Mouse (Mus musculus): ENCODE measurements around the gene Fbln2. TPM values are rescaled to one million over a fixed set of nuclear protein-coding genes. Genes with fewer than 3 reads are reported as not detected.

Gene Fbln2
- polyA plus RNA-seq, 1 experiment from 2014 or later = 200 TPM

DNA sequence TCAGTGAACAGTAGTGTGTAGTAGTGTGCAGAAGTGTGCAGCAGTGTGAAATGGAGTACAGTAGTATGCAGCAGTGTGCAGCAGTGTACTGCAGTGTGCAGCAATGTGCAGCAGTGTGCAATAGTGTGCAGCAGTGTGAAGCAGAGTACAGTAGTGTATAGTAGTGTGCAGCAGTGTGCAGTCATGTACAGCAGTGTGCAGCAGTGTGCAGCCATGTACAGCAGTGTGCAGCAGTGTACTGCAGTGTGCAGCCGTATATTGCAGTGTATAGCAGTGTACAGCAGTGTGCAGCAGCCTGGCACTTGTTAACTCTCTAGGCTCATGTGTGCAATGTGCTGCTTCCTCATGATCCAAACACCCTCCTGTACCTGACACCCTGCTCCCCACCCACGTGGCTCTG is 13.8 kb upstream of the Fbln2 start:
- Histone ChIP-seq H3K9me3 (0 out of 2 replicates have a peak, but pooled peaks cover 4% of the 10 kb centered on the region), H3K9ac (no peak overlapping the region), H3K4me3 (no peak overlapping the region), H3K4me2 (replicated peaks) (no peak overlapping the region), H3K36me3 (no peaks in the 10 kb centered on the region), H3K4me1 (peaks cover 41% of the 10 kb centered on the region), H3K27ac (0 out of 2 replicates have a peak overlapping the region, but pooled peaks have one; percentile 30), H3K27me3 (no peaks in the 10 kb centered on the region)
- WGBS = 56% methylated on average over 2 of the region's 2 CpGs
- peak; percentile 42; the same call in 1 of the 2 replicates for ATAC-seq (ENCODE audit: insufficient number of reproducible peaks, insufficient read depth, low FRiP score, low TSS enrichment)

DNA sequence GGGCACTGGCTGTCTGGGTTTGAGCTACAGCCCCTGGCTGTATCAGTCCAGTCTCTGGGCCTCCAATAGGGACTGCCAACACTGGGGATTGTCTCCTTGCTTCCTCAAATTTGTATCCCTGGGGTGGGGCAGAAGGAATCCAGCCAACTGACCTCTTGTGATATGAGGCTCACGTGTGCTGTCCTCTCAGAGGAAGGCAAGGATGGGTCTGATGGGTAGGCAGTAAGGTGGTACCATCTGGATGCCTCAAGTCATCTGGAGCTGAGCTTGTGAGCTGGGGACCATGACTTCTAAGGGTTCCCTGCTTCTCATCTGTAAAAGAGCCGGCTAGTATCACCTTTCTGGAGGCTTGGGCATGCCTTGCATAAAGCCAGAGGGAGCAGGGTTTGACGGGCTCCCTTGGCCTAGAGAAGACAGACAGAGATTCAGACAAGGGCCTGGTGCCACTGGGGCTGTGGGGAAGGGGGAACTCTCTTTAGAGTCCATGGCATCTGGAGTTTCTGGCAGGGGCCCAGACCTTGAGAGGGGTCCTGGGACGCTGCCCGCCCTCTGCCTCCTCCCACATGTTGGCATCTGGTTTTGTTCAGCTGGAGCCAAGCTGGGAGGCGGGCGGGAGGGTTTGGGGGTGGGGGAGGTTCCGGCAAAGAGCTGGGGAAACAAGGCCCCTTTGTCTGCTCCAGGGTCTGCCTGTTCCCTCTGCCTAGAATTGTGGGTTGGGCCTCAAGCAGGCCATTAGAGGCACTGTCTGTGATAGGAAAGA is 11.6 kb upstream of the Fbln2 start:
- no peaks in the 10 kb centered on the region for H3K27me3 ChIP-seq
- no peak overlapping the region for H3K4me3 ChIP-seq
- WGBS = 11% methylated on average over 8 of the region's 8 CpGs
- peak overlapping the region; percentile 96 for H3K27ac ChIP-seq
- peak overlapping the region; percentile 4; the same call in 1 of the 2 replicates for H3K9ac ChIP-seq
- H3K36me3 ChIP-seq = no peaks in the 10 kb centered on the region
- H3K9me3 ChIP-seq = 0 out of 2 replicates have a peak, but pooled peaks cover 4% of the 10 kb centered on the region
- ATAC-seq (ENCODE audit: insufficient number of reproducible peaks, insufficient read depth, low FRiP score, low TSS enrichment) = peak; percentile 78
- H3K4me2 ChIP-seq (replicated peaks) = peak overlapping the region; percentile 1; the same call in 1 of the 2 replicates
- H3K4me1 ChIP-seq = peaks cover 42% of the 10 kb centered on the region

DNA sequence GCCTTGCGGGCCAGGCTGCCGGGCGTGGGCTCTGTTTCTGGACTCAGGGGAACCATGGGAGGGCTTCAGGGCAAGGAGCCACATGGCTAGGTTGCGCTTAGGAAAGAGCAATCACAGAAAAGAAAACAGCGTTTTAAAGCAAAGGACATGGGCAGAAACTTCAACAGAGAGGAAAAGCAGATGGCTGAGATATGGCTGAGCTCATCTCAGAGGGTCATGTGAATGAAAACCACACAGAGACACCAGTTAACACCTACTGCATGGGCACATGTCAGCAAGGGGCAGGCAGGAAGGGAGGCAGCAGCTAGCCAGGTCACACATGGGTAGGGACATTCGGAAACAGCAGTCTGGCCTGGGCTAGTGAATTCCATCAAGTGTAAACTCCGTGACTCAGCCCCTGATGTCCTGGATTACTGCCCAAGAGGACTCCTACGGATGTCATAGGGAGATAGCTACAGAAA is 10.3 kb upstream of the Fbln2 start:
- no peaks in the 10 kb centered on the region for H3K36me3 ChIP-seq
- peaks cover 42% of the 10 kb centered on the region for H3K4me1 ChIP-seq
- H3K4me3 ChIP-seq = no peak overlapping the region
- peak overlapping the region; percentile 96 for H3K27ac ChIP-seq
- H3K9me3 ChIP-seq = 0 out of 2 replicates have a peak, but pooled peaks cover 4% of the 10 kb centered on the region
- H3K9ac ChIP-seq = no peak overlapping the region
- no peaks in the 10 kb centered on the region for H3K27me3 ChIP-seq
- WGBS = 76% methylated on average over 8 of the region's 8 CpGs
- no peak for ATAC-seq (ENCODE audit: insufficient number of reproducible peaks, insufficient read depth, low FRiP score, low TSS enrichment)
- no peak overlapping the region for H3K4me2 ChIP-seq (replicated peaks)

DNA sequence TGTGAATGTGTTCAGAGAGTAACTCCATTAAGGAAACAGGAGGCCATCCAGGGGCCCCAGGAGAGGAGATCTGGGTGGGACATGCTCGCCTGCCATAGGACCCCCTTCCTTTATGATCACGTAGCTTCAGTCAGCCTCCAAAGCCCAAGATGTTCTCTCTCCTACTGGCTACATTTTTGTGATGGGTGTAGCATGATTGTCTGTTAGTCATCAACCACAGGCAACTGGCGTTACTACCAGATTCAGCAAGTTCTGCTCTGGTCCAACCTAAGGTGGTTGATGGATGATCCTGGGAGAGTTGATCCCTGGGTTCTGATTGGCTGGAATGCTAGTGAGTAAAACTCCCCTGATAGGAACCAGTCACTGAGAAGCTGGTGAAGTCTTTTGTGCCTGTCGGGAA is 9.7 kb upstream of the Fbln2 start:
- no peak overlapping the region for H3K4me2 ChIP-seq (replicated peaks)
- H3K27ac ChIP-seq = no peak overlapping the region
- 86% methylated on average over 4 of the region's 4 CpGs for WGBS
- 0 out of 2 replicates have a peak, but pooled peaks cover 4% of the 10 kb centered on the region for H3K9me3 ChIP-seq
- ATAC-seq (ENCODE audit: insufficient number of reproducible peaks, insufficient read depth, low FRiP score, low TSS enrichment) = no peak
- no peak overlapping the region for H3K9ac ChIP-seq
- H3K4me3 ChIP-seq = no peak overlapping the region
- no peaks in the 10 kb centered on the region for H3K27me3 ChIP-seq
- H3K4me1 ChIP-seq = peaks cover 42% of the 10 kb centered on the region
- H3K36me3 ChIP-seq = no peaks in the 10 kb centered on the region

DNA sequence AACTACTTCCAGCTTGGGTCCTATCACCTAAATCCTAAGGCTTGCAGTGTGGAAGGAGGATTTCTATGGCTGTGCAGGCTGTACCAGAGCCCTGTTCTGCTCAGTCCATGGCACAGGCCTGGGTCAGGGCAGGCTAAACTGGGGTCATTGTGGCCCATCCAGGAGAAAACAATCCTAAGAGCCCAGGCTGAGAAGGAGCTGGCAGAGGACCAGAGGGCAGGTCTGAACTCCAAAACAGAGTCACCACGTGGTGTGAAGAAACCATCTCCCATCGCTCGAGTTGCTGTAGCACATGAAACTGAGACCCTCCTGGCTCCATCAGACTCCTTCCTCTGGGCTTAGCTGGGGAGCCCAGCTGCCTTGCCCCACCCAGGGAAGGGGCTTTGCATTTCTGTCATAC is 6.9 kb upstream of the Fbln2 start:
- Histone ChIP-seq H3K9ac (no peak overlapping the region), H3K36me3 (no peaks in the 10 kb centered on the region), H3K27ac (no peak overlapping the region), H3K4me2 (replicated peaks) (no peak overlapping the region), H3K4me1 (peaks cover 46% of the 10 kb centered on the region), H3K4me3 (no peak overlapping the region), H3K27me3 (no peaks in the 10 kb centered on the region), H3K9me3 (no peaks in the 10 kb centered on the region)
- ATAC-seq (ENCODE audit: insufficient number of reproducible peaks, insufficient read depth, low FRiP score, low TSS enrichment) = no peak
- 76% methylated on average over 3 of the region's 3 CpGs for WGBS

DNA sequence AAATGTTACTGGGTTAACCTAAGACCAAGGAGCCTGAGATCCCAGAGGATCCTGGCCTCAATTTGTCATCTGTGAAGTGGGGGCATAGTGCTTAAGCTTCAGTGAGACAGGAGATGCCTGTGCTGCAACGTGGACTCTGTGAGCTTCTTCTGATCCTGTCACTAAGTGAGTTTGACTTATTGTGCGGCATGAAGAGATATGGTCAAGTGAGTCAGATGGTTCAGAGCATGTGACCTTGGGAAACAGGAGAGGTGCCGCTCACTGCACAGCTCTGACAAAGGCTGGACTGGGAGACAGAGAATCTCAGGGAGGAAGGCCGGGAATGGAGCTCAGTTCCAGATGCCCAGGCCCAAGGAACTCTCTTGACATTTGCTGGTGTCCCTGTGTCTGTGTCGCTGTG is 6.5 kb upstream of the Fbln2 start:
- H3K4me3 ChIP-seq = no peak overlapping the region
- no peaks in the 10 kb centered on the region for H3K9me3 ChIP-seq
- H3K36me3 ChIP-seq = no peaks in the 10 kb centered on the region
- no peak for ATAC-seq (ENCODE audit: insufficient number of reproducible peaks, insufficient read depth, low FRiP score, low TSS enrichment)
- H3K4me1 ChIP-seq = peaks cover 46% of the 10 kb centered on the region
- no peak overlapping the region for H3K27ac ChIP-seq
- no peak overlapping the region for H3K9ac ChIP-seq
- no peak overlapping the region for H3K4me2 ChIP-seq (replicated peaks)
- WGBS = 78% methylated on average over 5 of the region's 5 CpGs
- H3K27me3 ChIP-seq = no peaks in the 10 kb centered on the region

DNA sequence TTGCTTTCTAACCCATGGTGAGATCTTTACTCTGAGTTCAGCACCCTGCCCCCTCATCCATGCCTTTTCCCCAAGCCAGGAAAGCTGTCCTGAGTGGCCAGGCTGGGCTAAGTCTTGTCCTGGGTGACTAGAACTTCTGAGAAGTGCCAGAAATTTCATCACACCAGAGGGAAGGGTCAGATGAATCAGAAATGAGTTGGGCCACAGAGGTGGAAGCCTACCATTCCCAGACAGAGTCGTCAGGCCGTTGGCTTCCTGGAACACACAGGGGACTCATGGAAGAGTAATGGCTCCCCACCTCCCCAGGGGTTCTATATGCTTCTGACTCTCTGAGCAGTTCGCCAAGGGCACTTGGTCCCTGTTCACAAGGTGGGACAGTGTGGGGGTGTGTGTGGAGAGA is 4.8 kb upstream of the Fbln2 start:
- no peaks in the 10 kb centered on the region for H3K9me3 ChIP-seq
- no peak for ATAC-seq (ENCODE audit: insufficient number of reproducible peaks, insufficient read depth, low FRiP score, low TSS enrichment)
- H3K27me3 ChIP-seq = no peaks in the 10 kb centered on the region
- WGBS = 73% methylated on average over 3 of the region's 3 CpGs
- no peaks in the 10 kb centered on the region for H3K36me3 ChIP-seq
- no peak overlapping the region for H3K4me2 ChIP-seq (replicated peaks)
- H3K9ac ChIP-seq = no peak overlapping the region
- peaks cover 29% of the 10 kb centered on the region for H3K4me1 ChIP-seq
- H3K27ac ChIP-seq = no peak overlapping the region
- H3K4me3 ChIP-seq = no peak overlapping the region

DNA sequence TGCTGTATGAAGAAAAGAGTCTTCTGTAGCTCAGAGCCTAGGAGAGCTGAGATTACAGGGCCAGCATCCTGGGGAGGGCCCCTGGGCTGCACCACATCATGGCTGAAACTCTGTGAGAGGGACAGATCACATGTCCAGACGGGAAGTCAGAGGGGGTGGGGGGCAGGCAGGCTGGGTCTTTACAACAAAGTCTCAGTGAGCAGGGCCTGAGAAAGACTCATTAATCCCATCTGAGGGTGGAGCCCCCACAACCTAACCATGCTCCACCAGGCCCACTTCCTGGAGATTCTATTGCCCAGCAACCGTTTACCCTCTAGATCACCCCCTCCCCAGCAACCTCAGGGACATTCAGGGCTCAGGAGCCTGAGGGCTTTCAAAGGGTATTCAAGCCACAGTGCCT is 2.5 kb upstream of the Fbln2 start:
- Histone ChIP-seq H3K27me3 (0 out of 2 replicates have a peak, but pooled peaks cover 2% of the 10 kb centered on the region), H3K4me3 (no peak overlapping the region), H3K4me1 (peaks cover 45% of the 10 kb centered on the region), H3K9ac (no peak overlapping the region; the same call in 1 of the 2 replicates), H3K36me3 (no peaks in the 10 kb centered on the region), H3K4me2 (replicated peaks) (no peak overlapping the region), H3K9me3 (no peaks in the 10 kb centered on the region), H3K27ac (peak overlapping the region; percentile 84)
- ATAC-seq (ENCODE audit: insufficient number of reproducible peaks, insufficient read depth, low FRiP score, low TSS enrichment) = no peak
- 4% methylated on average over 2 of the region's 2 CpGs for WGBS

DNA sequence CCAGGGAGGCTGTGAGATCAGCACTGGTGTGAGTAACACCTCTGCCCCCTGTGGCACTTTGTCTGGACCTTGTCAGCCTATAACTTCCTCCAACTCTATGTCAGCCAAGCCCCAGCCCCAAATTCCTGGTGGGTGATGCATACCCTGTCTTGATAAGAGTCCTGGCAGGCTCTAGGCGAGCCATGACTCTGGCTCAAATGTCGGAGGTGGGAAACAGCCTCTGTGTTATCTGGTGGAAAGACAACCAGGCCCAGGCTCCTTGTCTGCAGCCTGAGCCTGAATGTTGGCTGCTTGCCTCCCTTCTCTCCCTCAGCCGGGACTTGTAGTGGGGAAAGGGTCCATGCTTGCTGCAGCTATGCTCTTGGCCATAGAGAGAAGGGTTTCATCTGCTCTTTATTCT is 1.4 kb upstream of the Fbln2 start:
- Histone ChIP-seq H3K36me3 (no peaks in the 10 kb centered on the region), H3K4me1 (peaks cover 47% of the 10 kb centered on the region), H3K27ac (peak overlapping the region; percentile 84; the same call in 1 of the 2 replicates), H3K9ac (no peak overlapping the region), H3K9me3 (no peaks in the 10 kb centered on the region), H3K27me3 (0 out of 2 replicates have a peak, but pooled peaks cover 2% of the 10 kb centered on the region), H3K4me3 (no peak overlapping the region), H3K4me2 (replicated peaks) (no peak overlapping the region)
- ATAC-seq (ENCODE audit: insufficient number of reproducible peaks, insufficient read depth, low FRiP score, low TSS enrichment) = no peak
- WGBS = 70% methylated on average over 3 of the region's 3 CpGs

DNA sequence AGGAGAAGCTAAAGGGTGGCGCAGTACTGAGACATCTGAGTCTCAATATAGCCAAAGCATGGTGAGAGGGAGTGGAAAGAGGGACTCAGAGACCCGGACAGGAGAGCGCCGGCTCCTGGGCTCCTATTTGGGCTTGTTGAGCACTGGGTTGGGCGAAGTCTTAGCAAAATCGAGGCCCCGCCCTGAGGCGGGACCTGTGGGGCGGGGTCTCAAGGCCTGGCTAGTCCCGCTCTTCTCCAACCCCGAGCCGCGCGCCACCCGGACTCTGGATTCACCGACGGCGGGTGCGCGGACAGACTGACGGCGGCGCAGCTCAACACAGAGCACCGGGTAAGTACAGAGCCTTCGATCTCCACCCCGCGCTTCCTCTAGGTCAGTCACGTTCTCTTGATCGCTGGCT is 316 bp downstream of the Fbln2 start:
- Histone ChIP-seq H3K9me3 (no peaks in the 10 kb centered on the region), H3K4me1 (peaks cover 56% of the 10 kb centered on the region), H3K4me3 (peak overlapping the region; percentile 56), H3K27me3 (0 out of 2 replicates have a peak, but pooled peaks cover 2% of the 10 kb centered on the region), H3K27ac (peak overlapping the region; percentile 69; the same call in 1 of the 2 replicates), H3K9ac (peak overlapping the region; percentile 70), H3K36me3 (peaks cover 5% of the 10 kb centered on the region; the same call in 1 of the 2 replicates), H3K4me2 (replicated peaks) (peak overlapping the region; percentile 77)
- WGBS = under 1% methylated on average over 29 of the region's 29 CpGs
- ATAC-seq (ENCODE audit: insufficient number of reproducible peaks, insufficient read depth, low FRiP score, low TSS enrichment) = peak; percentile 89

DNA sequence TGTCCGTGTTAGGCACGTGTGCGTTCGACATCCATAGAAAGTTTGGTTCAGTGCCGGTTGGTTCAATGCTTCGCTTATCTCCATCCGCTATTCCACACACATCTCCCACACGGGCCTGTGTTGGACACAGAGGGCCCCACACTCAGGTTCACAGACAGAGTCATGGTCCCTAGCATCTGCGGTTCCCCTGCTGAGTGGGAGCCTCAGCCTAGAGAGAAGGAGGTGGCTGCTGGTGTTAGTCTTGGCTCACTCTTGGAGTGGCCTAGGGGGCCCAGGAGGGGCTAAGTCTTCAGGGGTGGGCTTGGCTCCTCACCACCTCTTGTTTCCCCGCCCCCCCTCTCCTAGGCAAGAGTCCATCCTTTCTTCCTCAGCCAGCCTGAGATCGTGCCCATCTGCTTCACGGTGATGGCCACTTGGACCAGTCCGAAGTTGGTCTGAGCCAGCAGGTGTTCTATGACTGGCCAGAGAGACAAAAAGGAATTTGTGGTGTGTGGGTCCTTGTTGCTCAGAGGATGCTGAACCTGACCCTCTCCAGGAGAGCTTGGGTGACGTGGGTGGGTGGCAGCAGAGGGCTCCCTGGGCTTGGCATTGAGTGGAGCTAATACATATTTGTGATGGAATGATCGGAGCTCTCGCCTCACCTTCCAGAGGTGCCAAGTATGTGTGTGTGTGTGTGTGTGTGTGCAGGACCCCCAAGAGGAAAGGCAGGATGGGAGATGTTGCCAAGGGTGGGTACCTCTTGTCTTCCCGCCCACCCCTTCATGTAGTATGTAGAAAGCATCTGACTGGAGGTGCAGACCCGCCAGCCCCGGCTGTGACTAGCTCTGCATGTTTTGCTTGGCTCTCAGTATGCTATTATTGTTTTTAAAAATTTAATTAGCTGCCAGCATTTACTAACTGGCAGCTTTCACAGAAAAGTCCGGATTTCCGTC is 1.3 kb downstream of the Fbln2 start:
- no peaks in the 10 kb centered on the region for H3K9me3 ChIP-seq
- 0 out of 2 replicates have a peak, but pooled peaks cover 2% of the 10 kb centered on the region for H3K27me3 ChIP-seq
- H3K4me1 ChIP-seq = peaks cover 54% of the 10 kb centered on the region
- WGBS = 54% methylated on average over 21 of the region's 21 CpGs
- peaks cover 5% of the 10 kb centered on the region; the same call in 1 of the 2 replicates for H3K36me3 ChIP-seq
- H3K27ac ChIP-seq = peak overlapping the region; percentile 69
- peak overlapping the region; percentile 70 for H3K9ac ChIP-seq
- peak overlapping the region; percentile 56 for H3K4me3 ChIP-seq
- ATAC-seq (ENCODE audit: insufficient number of reproducible peaks, insufficient read depth, low FRiP score, low TSS enrichment) = peak; percentile 32; the same call in 1 of the 2 replicates
- peak overlapping the region; percentile 77 for H3K4me2 ChIP-seq (replicated peaks)
